Mouse (Mus musculus): ENCODE measurements at regions not wholly inside any gene's neighbourhood (a gene's known extent, or its start where the extent isn't known, plus 50 kb on each side); places are given as distances from the start of the nearest gene placed in this dataset.

- TF ChIP-seq MAX (IDR thresholded peaks at IDR 0.05; ENCODE audit: low read length) (no peak), CTCF (IDR thresholded peaks at IDR 0.05 in 2 of 3, conservative IDR thresholded peaks at IDR 0.05 in 1 of 3; ENCODE audit: control insufficient read depth in 1 of 3, insufficient read depth in 1 of 3, low read depth in 2 of 3, low read length in 3 of 3, poor library complexity in 1 of 3, severe bottlenecking in 1 of 3) (peak in 2 of 3 experiments; percentile 6 to 17; a peak in 1 of 6 replicates), MAFK (IDR thresholded peaks at IDR 0.05; ENCODE audit: borderline replicate concordance, low read depth, low read length) (no peak), TCF12 (IDR thresholded peaks at IDR 0.05; ENCODE audit: low read depth, low read length) (no peak), POLR2A (IDR thresholded peaks at IDR 0.05; ENCODE audit: control insufficient read depth in 1 of 2, insufficient read depth in 1 of 2, low read depth in 1 of 2, low read length in 2 of 2, poor library complexity in 1 of 2) (no peak), CHD1 (IDR thresholded peaks at IDR 0.05; ENCODE audit: low read depth, low read length) (no peak), EP300 (IDR thresholded peaks at IDR 0.05; ENCODE audit: low read depth in 1 of 2, low read length in 2 of 2) (no peak)
Measured at GRCm38 (mm10) chr9:101611481-101611880, 250.2 kb upstream of the 9630041A04Rik start.

Measured in MEL (cell line).